Comparison of ENCODE assay signal across 22 mouse cellular contexts in the genomic region with DNA sequence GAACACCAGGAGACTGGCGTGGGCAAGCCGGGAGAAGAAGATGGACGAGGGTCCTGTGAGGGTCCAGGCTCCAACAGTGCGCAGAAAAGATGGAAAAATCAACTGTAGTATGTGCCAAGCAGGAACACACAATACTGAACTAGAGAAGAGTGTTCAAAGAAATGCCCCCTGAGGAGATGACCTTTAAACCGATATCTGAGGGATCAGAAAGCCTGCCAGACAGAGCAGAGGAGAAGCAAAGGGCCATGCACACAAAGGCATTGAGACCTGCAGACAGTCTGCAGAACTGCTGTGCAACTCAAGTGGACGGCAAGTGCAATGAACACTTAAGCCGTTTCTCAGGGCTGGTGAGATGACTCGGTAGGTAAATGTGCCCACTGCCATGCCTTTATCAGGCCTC. TPM values are rescaled to one million over a fixed set of nuclear protein-coding genes. Genes with fewer than 3 reads are reported as not detected.
A peak's percentile ranks its signal among the peaks of the same experiment; 100 is the strongest.
DNase-seq lines count a peak whose midpoint lies in the region; ATAC-seq and TF ChIP-seq lines count a peak whose summit lies in the region.
"Had no signal": no experiment of that assay in that cellular context is flagged by ENCODE, and none has a peak within 500 bp of the region (broad histone marks: within the 10 kb centered on the region; RNA-seq: fewer than 3 reads in every experiment).

No protein-coding gene starts in this region.

- DNase-seq in hindbrain, embryonic 10.5 days (ENCODE audit: low spot score), result no peak
- DNase-seq in kidney, adult 2 months, result peak; percentile 69
- no peak for DNase-seq in kidney, adult 18-20 months
- DNase-seq in kidney, adult 9 months, result peak; percentile 57
- no peak for DNase-seq in kidney, adult 11 months
- DNase-seq in embryonic facial prominence, embryonic 10.5 days (ENCODE audit: low spot score), result no peak
- no peak for DNase-seq in embryo, embryonic 11 days
- DNase-seq: adrenal gland, adult 2 months; adrenal gland, postnatal 10 days; adrenal gland, postnatal 25 days; cerebellum, adult 11 months; cerebellum, adult 18-20 months; cerebellum, adult 8-10 months; cerebellum, adult 9-11 months; cerebellum, postnatal 14 days; cerebellum, postnatal 36 days had no signal

- no peak overlapping the region for H3K4me2 ChIP-seq in hindbrain, embryonic 16.5 days (ENCODE audit: low read length)
- H3K4me2 ChIP-seq: embryonic facial prominence, embryonic 13.5 days; embryonic facial prominence, embryonic 15.5 days; forebrain, embryonic 13.5 days; forebrain, embryonic 15.5 days had no signal

- no peak overlapping the region for H3K9ac ChIP-seq in hindbrain, embryonic 16.5 days (ENCODE audit: low read depth, low read length)
- H3K9ac ChIP-seq: embryonic facial prominence, embryonic 13.5 days; embryonic facial prominence, embryonic 15.5 days; forebrain, embryonic 13.5 days; forebrain, embryonic 15.5 days had no signal

- no peak for TF ChIP-seq CTCF in kidney, adult 2 months (conservative IDR thresholded peaks at IDR 0.05; ENCODE audit: insufficient read depth, insufficient read length, low read depth, low read length)

- TF ChIP-seq POLR2A in kidney, adult 2 months (IDR thresholded peaks at IDR 0.05; ENCODE audit: low read depth, low read length), result no peak

- peaks cover 17% of the 10 kb centered on the region; the same call in 1 of the 2 replicates for H3K36me3 ChIP-seq in hindbrain, embryonic 10.5 days
- no peaks in the 10 kb centered on the region for H3K36me3 ChIP-seq in hindbrain, embryonic 16.5 days (ENCODE audit: control insufficient read depth, insufficient read depth, low read length)
- H3K36me3 ChIP-seq in kidney, adult 2 months (ENCODE audit: control insufficient read depth, insufficient read depth, low read length), result no peaks in the 10 kb centered on the region
- peaks cover 38% of the 10 kb centered on the region for H3K36me3 ChIP-seq in embryonic facial prominence, embryonic 10.5 days (replicated peaks)
- H3K36me3 ChIP-seq: embryonic facial prominence, embryonic 15.5 days; forebrain, embryonic 15.5 days had no signal

- WGBS in hindbrain, embryonic 10.5 days, result 63% methylated on average over 8 of the region's 8 CpGs
- 46% methylated on average over 8 of the region's 8 CpGs for WGBS in hindbrain, embryonic 16.5 days
- 70% methylated on average over 8 of the region's 8 CpGs for WGBS in kidney, adult 2 months
- 79% methylated on average over 8 of the region's 8 CpGs for WGBS in embryonic facial prominence, embryonic 10.5 days

- H3K9me3 ChIP-seq in hindbrain, embryonic 10.5 days, result no peaks in the 10 kb centered on the region
- H3K9me3 ChIP-seq in hindbrain, embryonic 16.5 days (ENCODE audit: control insufficient read depth, low read length), result no peaks in the 10 kb centered on the region
- no peaks in the 10 kb centered on the region for H3K9me3 ChIP-seq in embryonic facial prominence, embryonic 10.5 days
- H3K9me3 ChIP-seq: embryonic facial prominence, embryonic 13.5 days; embryonic facial prominence, embryonic 15.5 days; forebrain, embryonic 13.5 days; forebrain, embryonic 15.5 days had no signal

- H3K27me3 ChIP-seq in hindbrain, embryonic 10.5 days (ENCODE audit: insufficient read depth, poor library complexity, severe bottlenecking), result 0 out of 2 replicates have a peak, but pooled peaks cover 3% of the 10 kb centered on the region
- no peaks in the 10 kb centered on the region for H3K27me3 ChIP-seq in hindbrain, embryonic 16.5 days (replicated peaks; ENCODE audit: control insufficient read depth, insufficient read depth, low read length)
- H3K27me3 ChIP-seq in kidney, adult 2 months (replicated peaks; ENCODE audit: control insufficient read depth, insufficient read depth, low read length), result no peaks in the 10 kb centered on the region
- H3K27me3 ChIP-seq in embryonic facial prominence, embryonic 10.5 days (replicated peaks; ENCODE audit: low read depth, poor library complexity, severe bottlenecking), result no peaks in the 10 kb centered on the region
- H3K27me3 ChIP-seq: embryonic facial prominence, embryonic 13.5 days; embryonic facial prominence, embryonic 15.5 days; forebrain, embryonic 13.5 days; forebrain, embryonic 15.5 days had no signal

- ATAC-seq in hindbrain, embryonic 16.5 days, result no peak
- ATAC-seq: forebrain, embryonic 13.5 days; forebrain, embryonic 15.5 days had no signal

- peaks cover 27% of the 10 kb centered on the region for H3K4me1 ChIP-seq in hindbrain, embryonic 10.5 days (replicated peaks)
- H3K4me1 ChIP-seq in hindbrain, embryonic 16.5 days (ENCODE audit: control insufficient read depth, insufficient read depth, low read depth, low read length), result no peaks in the 10 kb centered on the region
- no peaks in the 10 kb centered on the region for H3K4me1 ChIP-seq in kidney, adult 2 months (ENCODE audit: control insufficient read depth, insufficient read depth, low read length)
- H3K4me1 ChIP-seq in embryonic facial prominence, embryonic 10.5 days, result peaks cover 27% of the 10 kb centered on the region
- H3K4me1 ChIP-seq: forebrain, embryonic 13.5 days; forebrain, embryonic 15.5 days had no signal

- peak overlapping the region; percentile 29; the same call in 1 of the 2 replicates for H3K27ac ChIP-seq in hindbrain, embryonic 10.5 days
- H3K27ac ChIP-seq in hindbrain, embryonic 16.5 days (ENCODE audit: low read depth, low read length), result no peak overlapping the region
- H3K27ac ChIP-seq in kidney, adult 2 months (ENCODE audit: insufficient read depth, low read depth, low read length), result no peak overlapping the region
- H3K27ac ChIP-seq in embryonic facial prominence, embryonic 10.5 days (replicated peaks), result 0 out of 2 replicates have a peak overlapping the region, but pooled peaks have one; percentile 30
- H3K27ac ChIP-seq: embryonic facial prominence, embryonic 13.5 days; embryonic facial prominence, embryonic 15.5 days; forebrain, embryonic 13.5 days; forebrain, embryonic 15.5 days had no signal

- H3K4me3 ChIP-seq in hindbrain, embryonic 10.5 days, result no peak overlapping the region
- no peak overlapping the region for H3K4me3 ChIP-seq in hindbrain, embryonic 16.5 days (ENCODE audit: low read length)
- no peak overlapping the region for H3K4me3 ChIP-seq in kidney, adult 2 months (ENCODE audit: insufficient read depth, low read depth, low read length)
- H3K4me3 ChIP-seq in embryonic facial prominence, embryonic 10.5 days, result no peak overlapping the region
- H3K4me3 ChIP-seq: embryonic facial prominence, embryonic 13.5 days; embryonic facial prominence, embryonic 15.5 days; erythroblast, embryonic 14.5 days; forebrain, embryonic 13.5 days; forebrain, embryonic 15.5 days had no signal

RNA-seq across cellular contexts. Expression of gene Hps1, which starts 12.4 kb away (rescaled TPM):
- polyA plus RNA-seq in hindbrain, embryonic 10.5 days (2016; fragmentation: Nextera tagmentation; extraction: Ambion mirVana), result 19.2 and 21.6 TPM in 2 replicates
- polyA plus RNA-seq in hindbrain, embryonic 16.5 days (2015; fragmentation: Nextera tagmentation; extraction: Ambion mirVana), result 9.3 and 10.6 TPM in 2 replicates
- 20.1 and 23.6 TPM in 2 replicates for polyA plus RNA-seq in kidney, adult 2 months (2012; rRNA removed)
- polyA plus RNA-seq in embryonic facial prominence, embryonic 10.5 days (2016; fragmentation: Nextera tagmentation; extraction: Ambion mirVana), result 20.0 and 21.2 TPM in 2 replicates

RNA-seq across cellular contexts. Expression of gene Pyroxd2, which starts 14.8 kb away (rescaled TPM):
- 0.68 and 1.3 TPM in 2 replicates for polyA plus RNA-seq in hindbrain, embryonic 10.5 days (2016; fragmentation: Nextera tagmentation; extraction: Ambion mirVana)
- 2.5 and 3.0 TPM in 2 replicates for polyA plus RNA-seq in hindbrain, embryonic 16.5 days (2015; fragmentation: Nextera tagmentation; extraction: Ambion mirVana)
- polyA plus RNA-seq in kidney, adult 2 months (2012; rRNA removed), result 68.9 and 74.1 TPM in 2 replicates
- 1.00 and 1.0 TPM in 2 replicates for polyA plus RNA-seq in embryonic facial prominence, embryonic 10.5 days (2016; fragmentation: Nextera tagmentation; extraction: Ambion mirVana)

Comparison
In these comparisons a context has a peak if more than half of its experiments do, and no peak if none do; other contexts are left out.
1. DNase-seq: peak in kidney, adult 2 months (single experiment) and kidney, adult 9 months (single experiment); none in hindbrain, embryonic 10.5 days (single experiment), kidney, adult 18-20 months (single experiment), kidney, adult 11 months (single experiment), embryonic facial prominence, embryonic 10.5 days (single experiment) and embryo, embryonic 11 days (single experiment).
2. H3K27ac ChIP-seq: peak in hindbrain, embryonic 10.5 days (single experiment) and embryonic facial prominence, embryonic 10.5 days (single experiment); none in hindbrain, embryonic 16.5 days (single experiment) and kidney, adult 2 months (single experiment).
3. RNA of gene Pyroxd2, which starts 14.8 kb away (polyA plus RNA-seq): 68.9 to 74.1 TPM in kidney, adult 2 months; 2.5 to 3.0 TPM in hindbrain, embryonic 16.5 days, 0.68 to 1.3 TPM in hindbrain, embryonic 10.5 days and 1.00 to 1.0 TPM in embryonic facial prominence, embryonic 10.5 days; every median in the first group is over 10 times any median in the second.